8 mouse cellular contexts compared by ENCODE assay signal in the genomic region with DNA sequence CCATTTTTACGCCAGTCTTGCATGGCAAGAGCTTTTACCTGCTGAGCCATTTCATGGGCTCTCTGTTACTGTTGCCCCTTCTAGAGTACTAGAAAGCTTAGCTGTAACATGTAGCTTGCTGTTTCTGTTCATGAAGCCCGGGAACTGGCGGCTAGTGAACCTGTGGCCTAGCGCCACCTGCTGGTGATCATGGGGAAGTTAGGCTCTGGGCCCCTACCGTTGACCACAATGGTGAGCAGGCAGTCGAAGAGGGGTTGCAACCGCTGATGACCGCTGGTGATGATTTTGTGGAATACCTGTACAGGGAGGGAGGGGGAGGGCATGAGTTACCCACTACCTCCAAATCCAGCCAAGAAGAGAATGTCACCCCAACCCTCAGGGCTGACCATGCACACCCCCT. TPM values are rescaled to one million over a fixed set of nuclear protein-coding genes. Genes with fewer than 3 reads are reported as not detected.
A peak's percentile ranks its signal among the peaks of the same experiment; 100 is the strongest.
DNase-seq lines count a peak whose midpoint lies in the region; TF ChIP-seq lines count a peak whose summit lies in the region.

No protein-coding gene starts in this region.

- no peak overlapping the region for H3K4me3 ChIP-seq in kidney, adult 2 months (ENCODE audit: insufficient read depth, low read depth, low read length)
- H3K4me3 ChIP-seq in lung, adult 2 months (replicated peaks; ENCODE audit: extremely low read depth, low read depth, low read length): no peak overlapping the region
- no peak overlapping the region for H3K4me3 ChIP-seq in olfactory bulb, adult 2 months (ENCODE audit: insufficient read depth, low read depth, low read length)

- 10% methylated on average over 8 of the region's 8 CpGs for WGBS in kidney, adult 2 months
- 9% methylated on average over 8 of the region's 8 CpGs for WGBS in lung, adult 2 months
- WGBS in olfactory bulb, adult 2 months: 11% methylated on average over 8 of the region's 8 CpGs

- peak; percentile 89 for DNase-seq in CD4-positive, CD25-positive, alpha-beta regulatory T cell, adult 2 months (ENCODE audit: low read depth, low spot score)
- peak; percentile 94 for DNase-seq in NIH3T3 (ENCODE audit: low read depth)
- DNase-seq in cerebellum, postnatal 10 days: peak; percentile 86 to 90
- DNase-seq in gastrocnemius, postnatal 10 days: peak; percentile 78
- DNase-seq in kidney, adult 2 months: peak; percentile 69
- peak; percentile 45 for DNase-seq in lung, adult 2 months
- peak; percentile 57 for DNase-seq in yolk sac, embryonic 10.5 days (ENCODE audit: low spot score)

- H3K27me3 ChIP-seq in kidney, adult 2 months (replicated peaks; ENCODE audit: control insufficient read depth, insufficient read depth, low read length): no peaks in the 10 kb centered on the region

- TF ChIP-seq POLR2A in kidney, adult 2 months (IDR thresholded peaks at IDR 0.05; ENCODE audit: low read depth, low read length): no peak
- TF ChIP-seq POLR2A in lung, adult 2 months (IDR thresholded peaks at IDR 0.05; ENCODE audit: borderline replicate concordance, extremely low read depth, low read depth, low read length): no peak
- 0 out of 2 replicates have a peak, but pooled peaks have one; percentile 14 for TF ChIP-seq POLR2A in olfactory bulb, adult 2 months (IDR thresholded peaks at IDR 0.05; ENCODE audit: insufficient read depth, low read depth, low read length)

- H3K4me1 ChIP-seq in kidney, adult 2 months (ENCODE audit: control insufficient read depth, insufficient read depth, low read length): peaks cover 3% of the 10 kb centered on the region; the same call in 1 of the 2 replicates
- H3K4me1 ChIP-seq in lung, adult 2 months (ENCODE audit: control insufficient read depth, insufficient read depth, low read length): peaks cover 7% of the 10 kb centered on the region
- H3K4me1 ChIP-seq in olfactory bulb, adult 2 months (ENCODE audit: control insufficient read depth, insufficient read depth, low read length): peaks cover 7% of the 10 kb centered on the region

- no peaks in the 10 kb centered on the region for H3K36me3 ChIP-seq in kidney, adult 2 months (ENCODE audit: control insufficient read depth, insufficient read depth, low read length)

- peak; percentile 95 for TF ChIP-seq CTCF in kidney, adult 2 months (conservative IDR thresholded peaks at IDR 0.05; ENCODE audit: insufficient read depth, insufficient read length, low read depth, low read length)
- peak; percentile 90 for TF ChIP-seq CTCF in lung, adult 2 months (IDR thresholded peaks at IDR 0.05; ENCODE audit: insufficient read depth, low read length)
- peak; percentile 85 for TF ChIP-seq CTCF in olfactory bulb, adult 2 months (IDR thresholded peaks at IDR 0.05; ENCODE audit: insufficient read depth, low read depth, low read length)

- H3K27ac ChIP-seq in kidney, adult 2 months (ENCODE audit: insufficient read depth, low read depth, low read length): no peak overlapping the region
- H3K27ac ChIP-seq in olfactory bulb, adult 2 months (ENCODE audit: insufficient read depth, low read depth, low read length): no peak overlapping the region

RNA-seq across cellular contexts. Expression of a gene that starts 13.4 kb away (rescaled TPM):
- 1 to 10 TPM; 5.7 to 6.1 TPM for total RNA-seq in gastrocnemius, postnatal 10 days (2021)
- 5.4 and 6.1 TPM in 2 replicates for polyA plus RNA-seq in kidney, adult 2 months (2012; rRNA removed)
- 43.3 and 45.0 TPM in 2 replicates for polyA plus RNA-seq in lung, adult 2 months (2012; rRNA removed)
- not detected in 2 replicates for polyA plus RNA-seq in olfactory bulb, adult 2 months (2012; ENCODE audit: insufficient read depth, insufficient read length, low replicate concordance, missing spikeins)

RNA-seq across cellular contexts. Expression of a gene that starts 19.7 kb away (rescaled TPM):
- not detected for total RNA-seq in gastrocnemius, postnatal 10 days (2021)
- polyA plus RNA-seq in kidney, adult 2 months (2012; rRNA removed): 0.07 and 0.13 TPM in 2 replicates
- 0.05 and 7.8 TPM in 2 replicates for polyA plus RNA-seq in lung, adult 2 months (2012; rRNA removed)
- polyA plus RNA-seq in olfactory bulb, adult 2 months (2012; ENCODE audit: insufficient read depth, insufficient read length, low replicate concordance, missing spikeins): not detected in 2 replicates

RNA-seq across cellular contexts. Expression of a gene that starts 27.5 kb away (rescaled TPM):
- total RNA-seq in gastrocnemius, postnatal 10 days (2021): 10 to 100 TPM in 1 of 2 experiments, 1 to 10 TPM in 1; 9.8 to 17.0 TPM
- polyA plus RNA-seq in kidney, adult 2 months (2012; rRNA removed): 5.3 and 5.6 TPM in 2 replicates
- polyA plus RNA-seq in lung, adult 2 months (2012; rRNA removed): 29.1 and 33.8 TPM in 2 replicates
- not detected in 2 replicates for polyA plus RNA-seq in olfactory bulb, adult 2 months (2012; ENCODE audit: insufficient read depth, insufficient read length, low replicate concordance, missing spikeins)

RNA-seq across cellular contexts. Expression of a gene that starts 32.3 kb away (rescaled TPM):
- total RNA-seq in gastrocnemius, postnatal 10 days (2021): under 1 TPM; 0.09 to 0.16 TPM
- polyA plus RNA-seq in kidney, adult 2 months (2012; rRNA removed): 0.04 and 0.05 TPM in 2 replicates
- 0.11 and 0.17 TPM in 2 replicates for polyA plus RNA-seq in lung, adult 2 months (2012; rRNA removed)
- polyA plus RNA-seq in olfactory bulb, adult 2 months (2012; ENCODE audit: insufficient read depth, insufficient read length, low replicate concordance, missing spikeins): not detected in 2 replicates

RNA-seq across cellular contexts. Expression of a gene that starts 47.2 kb away (rescaled TPM):
- not detected for total RNA-seq in gastrocnemius, postnatal 10 days (2021)
- not detected in 2 replicates for polyA plus RNA-seq in kidney, adult 2 months (2012; rRNA removed)
- 8.3 TPM in 1 of 2 replicates, not detected in the other for polyA plus RNA-seq in lung, adult 2 months (2012; rRNA removed)
- not detected in 2 replicates for polyA plus RNA-seq in olfactory bulb, adult 2 months (2012; ENCODE audit: insufficient read depth, insufficient read length, low replicate concordance, missing spikeins)
